16 mouse cellular contexts compared by ENCODE assay signal in the genomic region with DNA sequence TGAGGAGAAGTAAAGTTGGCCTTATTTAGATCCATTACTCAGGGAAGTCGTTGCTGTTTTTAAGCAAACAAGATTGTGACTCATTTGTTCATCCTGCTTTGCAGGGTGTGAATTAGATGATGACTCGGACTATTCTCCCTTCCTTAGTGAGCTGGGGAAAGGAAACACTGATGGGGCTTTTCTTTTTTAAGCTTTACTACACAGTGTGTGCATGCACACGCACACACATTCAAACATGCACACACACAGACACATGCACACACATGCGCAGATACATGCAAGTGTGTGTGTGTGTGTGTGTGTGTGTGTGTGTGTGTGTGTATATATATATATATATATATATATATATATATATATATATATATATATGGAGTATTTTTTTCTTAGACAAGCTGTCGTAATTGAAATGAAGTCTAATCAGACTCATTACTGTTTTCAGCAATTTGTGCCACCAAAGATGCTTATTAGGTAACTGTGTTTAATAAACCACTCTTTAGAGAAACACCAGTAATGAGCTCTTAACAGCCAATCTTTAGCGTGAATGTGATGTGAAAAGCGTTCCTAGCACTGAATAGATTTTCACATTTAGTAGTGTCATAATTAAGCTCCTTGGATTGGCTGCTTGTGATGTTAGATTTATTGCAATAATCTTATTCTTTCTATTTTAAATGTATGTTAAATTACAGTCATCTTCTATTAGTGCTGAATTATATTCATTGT.
"Had no signal": no experiment of that assay in that cellular context is flagged by ENCODE, and none has a peak within 500 bp of the region (broad histone marks: within the 10 kb centered on the region; RNA-seq: fewer than 3 reads in every experiment).

No protein-coding gene starts in this region.

- H3K4me1 ChIP-seq: lung, embryonic 15.5 days; megakaryocyte, embryonic 14.5 days; midbrain, embryonic 15.5 days; neural tube, embryonic 12.5 days; stomach, embryonic 15.5 days had no signal

- H3K27ac ChIP-seq: lung, embryonic 15.5 days; macrophage; midbrain, embryonic 13.5 days; midbrain, embryonic 15.5 days; neural tube, embryonic 12.5 days; stomach, embryonic 15.5 days; stomach, postnatal 0 days had no signal

- H3K9ac ChIP-seq: lung, embryonic 15.5 days; midbrain, embryonic 13.5 days; midbrain, embryonic 15.5 days; neural tube, embryonic 12.5 days; stomach, embryonic 15.5 days had no signal

- H3K36me3 ChIP-seq: lung, embryonic 15.5 days; midbrain, embryonic 13.5 days; midbrain, embryonic 15.5 days; neural tube, embryonic 12.5 days; stomach, embryonic 15.5 days had no signal

- H3K27me3 ChIP-seq: lung, embryonic 15.5 days; megakaryocyte, embryonic 14.5 days; midbrain, embryonic 13.5 days; midbrain, embryonic 15.5 days; neural tube, embryonic 12.5 days; stomach, embryonic 15.5 days had no signal

- ATAC-seq: lung, postnatal 0 days; midbrain, embryonic 13.5 days; midbrain, embryonic 15.5 days had no signal

- H3K4me2 ChIP-seq: lung, embryonic 15.5 days; midbrain, embryonic 11.5 days; midbrain, embryonic 13.5 days; midbrain, embryonic 15.5 days; neural tube, embryonic 12.5 days; stomach, embryonic 15.5 days had no signal

- H3K9me3 ChIP-seq: lung, embryonic 15.5 days; midbrain, embryonic 13.5 days; midbrain, embryonic 15.5 days; neural tube, embryonic 12.5 days; stomach, embryonic 15.5 days had no signal

- DNase-seq: lung, postnatal 14 days; lung, postnatal 36 days; right cerebral cortex, postnatal 14 days; thymus, adult 2 months; thymus, postnatal 25 days; thymus, postnatal 4 days had no signal

- H3K4me3 ChIP-seq: lung, embryonic 15.5 days; megakaryocyte, embryonic 14.5 days; midbrain, embryonic 13.5 days; midbrain, embryonic 15.5 days; neural tube, embryonic 12.5 days; stomach, embryonic 15.5 days had no signal
